Mouse (Mus musculus): Measurements from ENCODE around the gene Hydin. TPM values are rescaled to one million over a fixed set of nuclear protein-coding genes. Genes with fewer than 3 reads are reported as not detected.

Hydin gene
- polyA plus RNA-seq, 2 experiments: 0.01 TPM; not detected in 1

- Histone ChIP-seq H3K27me3 (ENCODE audit: control insufficient read depth, insufficient read depth, low read length) (no peaks in the 10 kb centered on the region), H3K9me3 (ENCODE audit: control insufficient read depth, low read length) (no peaks in the 10 kb centered on the region), H3K36me3 (ENCODE audit: control insufficient read depth, insufficient read depth, low read length) (no peaks in the 10 kb centered on the region), H3K9ac (ENCODE audit: low read depth, low read length, severe bottlenecking) (no peak overlapping the region), H3K27ac (replicated peaks; ENCODE audit: low read depth, low read length) (no peak overlapping the region), H3K4me1 (ENCODE audit: control insufficient read depth, insufficient read depth, low read length) (no peaks in the 10 kb centered on the region), H3K4me2 (replicated peaks; ENCODE audit: low read depth, low read length, severe bottlenecking) (no peak overlapping the region), H3K4me3 (replicated peaks; ENCODE audit: low read length) (no peak overlapping the region)
- TF ChIP-seq POLR2A (IDR thresholded peaks at IDR 0.05; ENCODE audit: borderline replicate concordance, extremely low read depth, insufficient read depth, insufficient read length): no peak
- ATAC-seq (ENCODE audit: low FRiP score, low read depth): no peak
- 76% methylated on average over 2 of the region's 2 CpGs for whole genome bisulfite sequencing
- DNase-seq (ENCODE audit: low spot score): no peak
Measured at GRCm38 (mm10) chr8:110444276-110444675, 177.5 kb downstream of the Hydin start.

GRCm38 (mm10) chr8:110450463-110450862 is 183.7 kb downstream of the Hydin start:
- DNase-seq (ENCODE audit: low spot score) (no peak), ATAC-seq (ENCODE audit: low FRiP score, low read depth) (no peak)
- Histone ChIP-seq H3K9me3 (ENCODE audit: control insufficient read depth, low read length) (no peaks in the 10 kb centered on the region), H3K36me3 (ENCODE audit: control insufficient read depth, insufficient read depth, low read length) (no peaks in the 10 kb centered on the region), H3K27me3 (ENCODE audit: control insufficient read depth, insufficient read depth, low read length) (no peaks in the 10 kb centered on the region), H3K9ac (ENCODE audit: low read depth, low read length, severe bottlenecking) (no peak overlapping the region), H3K27ac (replicated peaks; ENCODE audit: low read depth, low read length) (no peak overlapping the region), H3K4me1 (ENCODE audit: control insufficient read depth, insufficient read depth, low read length) (no peaks in the 10 kb centered on the region), H3K4me3 (replicated peaks; ENCODE audit: low read length) (no peak overlapping the region), H3K4me2 (replicated peaks; ENCODE audit: low read depth, low read length, severe bottlenecking) (no peak overlapping the region)
- no peak for TF ChIP-seq POLR2A (IDR thresholded peaks at IDR 0.05; ENCODE audit: borderline replicate concordance, extremely low read depth, insufficient read depth, insufficient read length)
- WGBS: 93% methylated on average over 6 of the region's 6 CpGs

- Histone ChIP-seq H3K4me3 (replicated peaks; ENCODE audit: low read length) (no peak overlapping the region), H3K27me3 (ENCODE audit: control insufficient read depth, insufficient read depth, low read length) (no peaks in the 10 kb centered on the region), H3K36me3 (ENCODE audit: control insufficient read depth, insufficient read depth, low read length) (no peaks in the 10 kb centered on the region), H3K4me2 (replicated peaks; ENCODE audit: low read depth, low read length, severe bottlenecking) (no peak overlapping the region), H3K4me1 (ENCODE audit: control insufficient read depth, insufficient read depth, low read length) (no peaks in the 10 kb centered on the region), H3K9me3 (ENCODE audit: control insufficient read depth, low read length) (no peaks in the 10 kb centered on the region), H3K27ac (replicated peaks; ENCODE audit: low read depth, low read length) (no peak overlapping the region), H3K9ac (ENCODE audit: low read depth, low read length, severe bottlenecking) (no peak overlapping the region)
- WGBS: 81% methylated on average over 4 of the region's 4 CpGs
- DNase-seq (ENCODE audit: low spot score): no peak
- no peak for TF ChIP-seq POLR2A (IDR thresholded peaks at IDR 0.05; ENCODE audit: borderline replicate concordance, extremely low read depth, insufficient read depth, insufficient read length)
- ATAC-seq (ENCODE audit: low FRiP score, low read depth): no peak
Measured at GRCm38 (mm10) chr8:110454466-110454865, 187.7 kb downstream of the Hydin start.

- ATAC-seq (ENCODE audit: low FRiP score, low read depth) (no peak), DNase-seq (ENCODE audit: low spot score) (no peak)
- H3K4me2 ChIP-seq (replicated peaks; ENCODE audit: low read depth, low read length, severe bottlenecking): no peak overlapping the region
- H3K27ac ChIP-seq (replicated peaks; ENCODE audit: low read depth, low read length): no peak overlapping the region
- no peaks in the 10 kb centered on the region for H3K36me3 ChIP-seq (ENCODE audit: control insufficient read depth, insufficient read depth, low read length)
- no peak overlapping the region for H3K4me3 ChIP-seq (replicated peaks; ENCODE audit: low read length)
- H3K4me1 ChIP-seq (ENCODE audit: control insufficient read depth, insufficient read depth, low read length): no peaks in the 10 kb centered on the region
- TF ChIP-seq POLR2A (IDR thresholded peaks at IDR 0.05; ENCODE audit: borderline replicate concordance, extremely low read depth, insufficient read depth, insufficient read length): no peak
- H3K9ac ChIP-seq (ENCODE audit: low read depth, low read length, severe bottlenecking): no peak overlapping the region
- H3K9me3 ChIP-seq (ENCODE audit: control insufficient read depth, low read length): no peaks in the 10 kb centered on the region
- H3K27me3 ChIP-seq (ENCODE audit: control insufficient read depth, insufficient read depth, low read length): no peaks in the 10 kb centered on the region
- 80% methylated on average over 4 of the region's 4 CpGs for WGBS
Measured at GRCm38 (mm10) chr8:110457424-110457823, 190.6 kb downstream of the Hydin start.

GRCm38 (mm10) chr8:110462627-110463208 is 195.9 kb downstream of the Hydin start:
- no peak for ATAC-seq (ENCODE audit: low FRiP score, low read depth)
- WGBS: 85% methylated on average over 10 of the region's 10 CpGs
- H3K27me3 ChIP-seq (ENCODE audit: control insufficient read depth, insufficient read depth, low read length): no peaks in the 10 kb centered on the region

More at GRCm38 (mm10) chr8:110462627-110463208, 195.9 kb downstream of the Hydin start:
- Histone ChIP-seq H3K27ac (replicated peaks; ENCODE audit: low read depth, low read length) (no peak overlapping the region), H3K9ac (ENCODE audit: low read depth, low read length, severe bottlenecking) (no peak overlapping the region), H3K9me3 (ENCODE audit: control insufficient read depth, low read length) (no peaks in the 10 kb centered on the region), H3K4me3 (replicated peaks; ENCODE audit: low read length) (no peak overlapping the region), H3K36me3 (ENCODE audit: control insufficient read depth, insufficient read depth, low read length) (no peaks in the 10 kb centered on the region), H3K4me1 (ENCODE audit: control insufficient read depth, insufficient read depth, low read length) (no peaks in the 10 kb centered on the region), H3K4me2 (replicated peaks; ENCODE audit: low read depth, low read length, severe bottlenecking) (no peak overlapping the region)
- DNase-seq (ENCODE audit: low spot score): no peak
- TF ChIP-seq POLR2A (IDR thresholded peaks at IDR 0.05; ENCODE audit: borderline replicate concordance, extremely low read depth, insufficient read depth, insufficient read length): no peak
